Mouse (Mus musculus) heart, embryonic 10.5 days (tissue): ENCODE measurements at regions not wholly inside any gene's neighbourhood (a gene's known extent, or its start where the extent isn't known, plus 50 kb on each side); places are given as distances from the start of the nearest gene placed in this dataset.
A peak's percentile ranks its signal among the peaks of the same experiment; 100 is the strongest.

Source experiments
- DNase-seq: peaks from one replicate; pipeline ENCODE4 v3.0.0-alpha.2; 2017; ENCODE audit warnings: low spot score
- H3K27ac ChIP-seq: fragments of 300-500 bp; sonication (generic); 2 replicates; pipeline ENCODE4 v1.5.1; 2016; ENCODE audit warnings: mild to moderate bottlenecking
- H3K27me3 ChIP-seq: fragments of 300-500 bp; sonication (generic); 2 replicates; pipeline ENCODE4 v1.6.1; 2016; ENCODE audit warnings: mild to moderate bottlenecking; ENCODE audit not compliant: poor library complexity, insufficient read depth, severe bottlenecking
- H3K36me3 ChIP-seq: fragments of 300-500 bp; sonication (generic); 2 replicates; pipeline ENCODE4 v1.6.1; 2016; ENCODE audit warnings: mild to moderate bottlenecking, moderate library complexity
- H3K4me1 ChIP-seq: fragments of 300-500 bp; sonication (generic); 2 replicates; pipeline ENCODE4 v1.6.1; 2016; ENCODE audit warnings: mild to moderate bottlenecking
- H3K4me3 ChIP-seq: fragments of 300-500 bp; sonication (generic); 2 replicates; pipeline ENCODE4 v1.5.1; 2016; ENCODE audit warnings: mild to moderate bottlenecking, moderate library complexity
- H3K9me3 ChIP-seq: fragments of 300-500 bp; sonication (generic); 2 replicates; pipeline ENCODE4 v1.6.1; 2016; ENCODE audit warnings: mild to moderate bottlenecking, moderate library complexity
- WGBS: fragments of 180-500 bp; shearing (Covaris S2); methylation state at CpG from one replicate; pipeline ENCODE4 v1.1.7; 2016; 5-methylcytosine and 5-hydroxymethylcytosine counted together

DNA sequence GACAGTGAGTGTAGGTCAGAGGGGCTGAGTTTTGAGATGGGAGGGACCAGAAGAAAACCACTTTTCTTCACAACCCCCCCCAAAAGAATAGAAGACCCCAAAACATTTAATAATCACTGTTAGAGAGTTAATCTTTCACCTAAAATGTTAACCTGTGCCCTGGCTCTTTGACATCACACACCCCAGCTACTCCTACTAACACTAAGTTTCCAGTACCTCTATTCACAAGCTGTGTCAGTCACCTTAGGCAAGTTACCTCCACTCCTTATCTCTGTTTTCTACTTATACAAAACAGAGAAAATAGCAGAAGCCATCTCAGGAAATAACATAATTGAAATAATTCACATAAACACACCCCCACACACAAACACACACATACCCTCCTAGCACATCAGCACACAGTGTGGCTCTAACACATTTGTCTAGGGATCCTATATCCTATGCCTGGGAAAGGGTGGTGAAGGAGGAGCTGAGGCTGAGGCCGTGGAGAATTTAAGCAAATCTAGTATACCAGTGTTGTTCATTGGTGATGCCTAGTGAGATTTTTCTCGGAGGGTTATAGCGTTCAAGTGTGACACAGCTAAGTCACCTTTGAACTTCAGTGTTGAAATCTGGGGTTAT, 134.5 kb upstream of the Erbb4 start:
- Histone ChIP-seq H3K27me3 (no peaks in the 10 kb centered on the region), H3K4me3 (peak overlapping the region; percentile 42; the same call in 1 of the 2 replicates), H3K4me1 (no peaks in the 10 kb centered on the region), H3K9me3 (no peaks in the 10 kb centered on the region), H3K27ac (peak overlapping the region; percentile 64), H3K36me3 (no peaks in the 10 kb centered on the region)
- WGBS = 62% methylated on average over 3 of the region's 3 CpGs
- DNase-seq = no peak

DNA sequence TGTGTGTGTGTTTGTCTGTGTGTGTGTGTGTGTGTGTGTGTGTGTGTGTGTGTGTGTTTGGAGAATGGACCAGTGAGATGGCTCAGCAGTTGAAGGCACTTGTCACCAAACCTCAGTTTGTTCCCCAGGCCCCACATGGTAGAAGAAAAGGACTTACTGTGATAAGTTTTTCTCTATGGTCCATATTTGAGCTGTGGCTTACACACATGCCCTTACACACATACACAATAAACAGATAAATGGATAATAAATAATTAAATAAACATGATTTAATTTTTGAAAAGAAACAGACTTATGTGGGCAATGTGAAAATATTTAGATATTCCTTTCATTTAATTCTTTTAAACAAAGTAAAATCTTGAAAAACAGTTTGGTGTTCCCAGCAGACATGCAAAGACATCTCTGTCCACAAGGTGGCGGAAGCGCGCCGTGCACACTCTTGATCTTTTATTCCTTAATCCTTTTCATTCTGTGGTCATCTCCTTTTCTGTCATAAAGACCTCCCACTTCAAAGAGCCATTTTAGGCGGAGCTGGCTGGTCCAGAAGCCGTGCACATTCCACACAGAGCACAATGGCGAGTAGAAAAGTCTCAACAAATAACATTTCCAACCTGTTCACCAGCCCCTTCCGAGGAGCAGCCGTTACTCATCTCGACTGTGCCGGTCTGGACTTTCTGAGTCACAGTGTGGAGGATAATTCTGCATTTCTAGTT, 133.8 kb upstream of the Erbb4 start:
- Histone ChIP-seq H3K4me3 (peak overlapping the region; percentile 42), H3K27ac (peak overlapping the region; percentile 64)
- 27% methylated on average over 11 of the region's 11 CpGs for WGBS

DNA sequence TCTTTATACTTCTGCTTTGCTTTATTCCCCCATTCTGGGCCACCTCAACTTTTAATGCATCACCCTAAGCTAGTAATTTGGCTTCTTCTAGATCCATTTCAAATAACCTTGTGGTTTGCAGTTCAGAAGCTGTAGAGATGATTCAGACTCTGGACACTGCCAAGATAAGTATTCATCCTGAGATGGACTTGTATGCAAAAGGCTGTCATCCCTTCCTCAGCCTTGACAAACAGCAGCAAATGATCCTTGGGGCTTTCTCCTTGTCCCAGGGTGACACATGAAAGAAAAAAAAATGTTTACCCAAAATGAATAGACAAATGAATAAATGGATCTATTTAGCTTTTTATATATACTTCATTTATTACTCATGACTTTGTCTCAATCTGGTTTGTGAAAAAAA, 120.0 kb upstream of the Erbb4 start:
- Histone ChIP-seq H3K4me1 (no peaks in the 10 kb centered on the region), H3K9me3 (no peaks in the 10 kb centered on the region), H3K27me3 (no peaks in the 10 kb centered on the region), H3K27ac (no peak overlapping the region), H3K36me3 (no peaks in the 10 kb centered on the region), H3K4me3 (no peak overlapping the region)
- DNase-seq = no peak

More for the DNA sequence above, 133.8 kb upstream of the Erbb4 start:
- no peaks in the 10 kb centered on the region for H3K9me3 ChIP-seq
- DNase-seq = peak; percentile 78
- H3K36me3 ChIP-seq = no peaks in the 10 kb centered on the region
- no peaks in the 10 kb centered on the region for H3K4me1 ChIP-seq
- no peaks in the 10 kb centered on the region for H3K27me3 ChIP-seq

DNA sequence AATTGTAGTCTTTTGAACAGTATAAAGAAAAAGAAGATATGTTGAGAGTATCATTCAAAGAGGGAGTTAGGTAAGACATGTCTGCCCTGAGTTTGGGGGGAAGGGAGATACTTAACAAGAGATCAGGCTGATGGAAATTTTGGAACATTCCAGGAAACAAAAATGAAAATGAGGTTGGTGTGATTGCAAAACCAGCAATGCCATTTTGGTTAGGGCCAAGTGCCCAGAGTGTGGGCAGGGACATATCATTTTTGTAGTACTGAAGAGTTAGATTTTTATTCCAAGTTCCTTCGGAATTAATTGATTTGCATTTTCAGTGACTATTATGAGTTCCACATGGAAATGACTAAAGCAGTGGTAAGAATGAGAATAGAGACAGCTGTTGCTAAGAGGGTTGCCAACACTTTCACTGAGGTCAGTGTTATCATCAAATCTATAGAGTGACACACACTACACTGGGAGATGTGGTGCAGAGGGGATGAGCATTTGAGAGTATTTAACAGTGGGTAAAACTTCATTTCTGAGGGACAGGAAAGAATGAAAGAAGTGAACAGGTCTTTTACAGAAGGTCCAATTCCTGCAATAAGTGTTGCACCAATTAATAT, 105.1 kb upstream of the Erbb4 start:
- Histone ChIP-seq H3K4me1 (0 out of 2 replicates have a peak, but pooled peaks cover 5% of the 10 kb centered on the region), H3K27ac (no peak overlapping the region), H3K9me3 (no peaks in the 10 kb centered on the region), H3K36me3 (no peaks in the 10 kb centered on the region), H3K27me3 (no peaks in the 10 kb centered on the region), H3K4me3 (no peak overlapping the region)
- no peak for DNase-seq
- 83% methylated on average over 1 of the region's 1 CpGs for WGBS

DNA sequence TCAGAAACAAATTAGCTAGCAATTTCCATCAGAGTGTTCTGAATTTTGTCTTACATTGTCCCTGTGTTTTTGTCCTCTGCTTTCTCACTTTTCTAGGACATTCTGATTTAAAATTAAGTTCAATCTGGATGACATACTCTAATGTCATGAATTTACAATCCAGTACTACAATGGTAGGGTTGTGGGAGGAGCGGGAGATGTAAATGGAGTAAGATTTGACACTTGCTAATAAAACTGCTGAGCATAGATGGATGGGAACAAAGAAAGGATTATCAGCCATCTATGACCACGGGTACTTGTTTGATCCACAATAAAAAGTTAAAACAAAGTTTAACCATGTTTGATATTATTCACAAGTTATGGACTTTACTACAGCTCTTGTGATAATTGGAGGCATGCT, 94.9 kb upstream of the Erbb4 start:
- H3K4me3 ChIP-seq = no peak overlapping the region
- H3K27ac ChIP-seq = no peak overlapping the region
- no peak for DNase-seq
- H3K4me1 ChIP-seq = no peaks in the 10 kb centered on the region
- no peaks in the 10 kb centered on the region for H3K36me3 ChIP-seq
- no peaks in the 10 kb centered on the region for H3K27me3 ChIP-seq
- WGBS = 78% methylated on average over 2 of the region's 2 CpGs
- no peaks in the 10 kb centered on the region for H3K9me3 ChIP-seq

DNA sequence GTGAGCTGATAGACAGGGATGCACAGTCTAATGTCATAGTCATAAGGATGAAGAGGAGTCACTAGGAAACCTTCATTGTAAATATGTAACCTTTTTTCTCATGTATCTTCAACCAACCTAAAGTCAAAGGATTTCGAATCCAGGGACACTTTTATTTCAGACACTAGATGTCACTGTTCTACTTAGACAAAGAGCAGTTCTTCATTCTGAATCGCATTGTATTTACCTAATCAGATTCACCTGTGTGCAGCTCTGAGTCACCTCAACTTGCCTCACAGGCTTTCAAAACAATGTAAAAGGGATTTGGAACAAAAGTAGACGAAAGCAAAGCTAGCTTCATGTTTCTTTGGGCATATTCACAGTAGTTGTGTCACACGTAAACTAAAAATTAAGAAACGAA, 57.3 kb upstream of the Erbb4 start:
- Histone ChIP-seq H3K36me3 (no peaks in the 10 kb centered on the region), H3K27me3 (no peaks in the 10 kb centered on the region), H3K4me3 (no peak overlapping the region), H3K27ac (no peak overlapping the region), H3K4me1 (no peaks in the 10 kb centered on the region), H3K9me3 (no peaks in the 10 kb centered on the region)
- 48% methylated on average over 5 of the region's 5 CpGs for WGBS
- DNase-seq = no peak
